Comparison of ENCODE assay signal across 27 mouse cellular contexts in the genomic region with DNA sequence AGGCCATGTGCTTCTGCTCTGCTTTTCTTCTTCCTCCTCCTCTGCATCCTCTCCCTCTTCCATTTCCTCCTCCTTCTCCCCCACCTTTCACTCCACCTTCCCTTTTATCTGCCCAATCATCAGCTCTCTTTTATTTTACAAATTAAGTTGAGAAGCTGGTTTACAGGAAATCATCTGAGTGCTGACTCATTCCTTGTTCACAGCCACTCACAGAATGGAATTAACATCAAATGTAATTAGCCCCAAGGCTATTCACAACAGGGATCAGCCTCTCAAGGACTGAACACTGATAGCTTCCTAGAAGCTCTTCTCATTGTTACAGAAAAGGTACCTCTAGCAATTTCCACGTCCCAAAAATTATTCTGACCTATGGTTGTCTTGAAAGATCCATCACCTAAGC. TPM values are rescaled to one million over a fixed set of nuclear protein-coding genes. Genes with fewer than 3 reads are reported as not detected.
DNase-seq lines count a peak whose midpoint lies in the region; ATAC-seq and TF ChIP-seq lines count a peak whose summit lies in the region.
"Had no signal": no experiment of that assay in that cellular context is flagged by ENCODE, and none has a peak within 500 bp of the region (broad histone marks: within the 10 kb centered on the region; RNA-seq: fewer than 3 reads in every experiment).

No protein-coding gene starts in this region.

- H3K27me3 ChIP-seq in ES-Bruce4 (ENCODE audit: control insufficient read depth, insufficient read depth, low read length, poor library complexity, severe bottlenecking) = no peaks in the 10 kb centered on the region
- no peaks in the 10 kb centered on the region for H3K27me3 ChIP-seq in neural tube, embryonic 15.5 days (replicated peaks)
- H3K27me3 ChIP-seq: embryonic facial prominence, embryonic 12.5 days; forebrain, embryonic 13.5 days; forebrain, embryonic 15.5 days; Patski had no signal

- peaks cover 49% of the 10 kb centered on the region for H3K9me3 ChIP-seq in ES-Bruce4 (replicated peaks; ENCODE audit: control insufficient read depth, insufficient read depth, low read length, poor library complexity, severe bottlenecking)
- H3K9me3 ChIP-seq in neural tube, embryonic 15.5 days (replicated peaks) = peaks cover 55% of the 10 kb centered on the region

- H3K4me2 ChIP-seq in neural tube, embryonic 15.5 days = no peak overlapping the region
- H3K4me2 ChIP-seq: embryonic facial prominence, embryonic 12.5 days; forebrain, embryonic 13.5 days; forebrain, embryonic 15.5 days had no signal

- peaks cover 12% of the 10 kb centered on the region for H3K36me3 ChIP-seq in ES-Bruce4 (ENCODE audit: control insufficient read depth, insufficient read depth, low read length, poor library complexity, severe bottlenecking)
- peaks cover 63% of the 10 kb centered on the region for H3K36me3 ChIP-seq in neural tube, embryonic 15.5 days
- H3K36me3 ChIP-seq: G1E had no signal

- TF ChIP-seq POLR2A in ES-Bruce4 (IDR thresholded peaks at IDR 0.05; ENCODE audit: insufficient read depth, low read length) = no peak

- WGBS in neural tube, embryonic 15.5 days = 88% methylated on average over 1 of the region's 1 CpGs

- H3K4me1 ChIP-seq in ES-Bruce4 (ENCODE audit: control insufficient read depth, insufficient read depth, low read length) = no peaks in the 10 kb centered on the region
- no peaks in the 10 kb centered on the region for H3K4me1 ChIP-seq in neural tube, embryonic 15.5 days
- H3K4me1 ChIP-seq: embryonic facial prominence, embryonic 10.5 days; embryonic facial prominence, embryonic 12.5 days; forebrain, embryonic 13.5 days; forebrain, embryonic 15.5 days had no signal

- H3K4me3 ChIP-seq in ES-Bruce4 (ENCODE audit: low read depth, low read length) = no peak overlapping the region
- H3K4me3 ChIP-seq in neural tube, embryonic 15.5 days (replicated peaks) = no peak overlapping the region
- H3K4me3 ChIP-seq: embryonic facial prominence, embryonic 10.5 days; embryonic facial prominence, embryonic 12.5 days; forebrain, embryonic 13.5 days; forebrain, embryonic 15.5 days had no signal

- no peak for TF ChIP-seq EP300 in ES-Bruce4 (IDR thresholded peaks at IDR 0.05; ENCODE audit: insufficient read depth, low read depth, low read length)

- peak overlapping the region; percentile 81 for H3K27ac ChIP-seq in ES-Bruce4 (ENCODE audit: insufficient read depth, low read length)
- no peak overlapping the region for H3K27ac ChIP-seq in neural tube, embryonic 15.5 days (replicated peaks)
- H3K27ac ChIP-seq: embryonic facial prominence, embryonic 10.5 days; embryonic facial prominence, embryonic 12.5 days; forebrain, embryonic 13.5 days; forebrain, embryonic 15.5 days had no signal

- no peak for TF ChIP-seq CTCF in ES-Bruce4 (IDR thresholded peaks at IDR 0.05; ENCODE audit: low read depth, low read length)

- DNase-seq in ES-CJ7 (ENCODE audit: low read depth, low spot score) (peak; percentile 80), R1 (ENCODE audit: low read depth, low spot score) (peak; percentile 92), ZHBTc4 (ENCODE audit: low read depth, low spot score) (peak; percentile 81)
- no peak for DNase-seq in left cerebral cortex, adult 9 months (ENCODE audit: low spot score in 2 of 2)
- DNase-seq in c-Kit-positive CD71-positive TER-119-positive erythroid progenitor cells, embryonic 14.5 days (ENCODE audit: low spot score) = no peak
- DNase-seq: adrenal gland, adult 2 months; adrenal gland, postnatal 10 days; adrenal gland, postnatal 25 days; cerebellum, adult 11-12 months; cerebellum, adult 2 months; cerebellum, adult 9-10 months; cerebellum, postnatal 10 days; cerebellum, postnatal 25 days; forebrain, postnatal 0 days had no signal

- no peak for ATAC-seq in neural tube, embryonic 15.5 days (ENCODE audit: low FRiP score)
- ATAC-seq: forebrain, embryonic 13.5 days; forebrain, embryonic 15.5 days; forebrain, postnatal 0 days; Patski had no signal

- H3K9ac ChIP-seq in ES-Bruce4 (ENCODE audit: low read depth, poor library complexity, severe bottlenecking) = no peak overlapping the region
- no peak overlapping the region for H3K9ac ChIP-seq in neural tube, embryonic 15.5 days (replicated peaks)
- H3K9ac ChIP-seq: embryonic facial prominence, embryonic 12.5 days; forebrain, embryonic 13.5 days; forebrain, embryonic 15.5 days; forebrain, postnatal 0 days had no signal

RNA-seq across cellular contexts. Expression of a gene that starts 9.9 kb away (rescaled TPM):
- polyA plus RNA-seq in ES-Bruce4 (2011; ENCODE audit: insufficient read depth, insufficient read length, low read depth, missing spikeins) = 2.1 and 2.3 TPM in 2 replicates
- polyA plus RNA-seq in neural tube, embryonic 15.5 days (2015; fragmentation: Nextera tagmentation; extraction: Ambion mirVana) = 9.3 and 10.8 TPM in 2 replicates
- polyA plus RNA-seq: C2C12, G1E had no signal

RNA-seq across cellular contexts. Expression of a gene that starts 18.6 kb away (rescaled TPM):
- 16.5 and 16.8 TPM in 2 replicates for polyA plus RNA-seq in ES-Bruce4 (2011; ENCODE audit: insufficient read depth, insufficient read length, low read depth, missing spikeins)
- 34.9 and 38.5 TPM in 2 replicates for polyA plus RNA-seq in neural tube, embryonic 15.5 days (2015; fragmentation: Nextera tagmentation; extraction: Ambion mirVana)
- polyA plus RNA-seq: G1E had no signal

RNA-seq across cellular contexts. Expression of a gene that starts 34.1 kb away (rescaled TPM):
- 0.52 and 1.0 TPM in 2 replicates for polyA plus RNA-seq in ES-Bruce4 (2011; ENCODE audit: insufficient read depth, insufficient read length, low read depth, missing spikeins)
- 5.2 and 5.9 TPM in 2 replicates for polyA plus RNA-seq in neural tube, embryonic 15.5 days (2015; fragmentation: Nextera tagmentation; extraction: Ambion mirVana)
- polyA plus RNA-seq: G1E had no signal

RNA-seq across cellular contexts. Expression of a gene that starts 46.2 kb away (rescaled TPM):
- not detected in 2 replicates for polyA plus RNA-seq in ES-Bruce4 (2011; ENCODE audit: insufficient read depth, insufficient read length, low read depth, missing spikeins)
- polyA plus RNA-seq in neural tube, embryonic 15.5 days (2015; fragmentation: Nextera tagmentation; extraction: Ambion mirVana) = not detected in 2 replicates
- polyA plus RNA-seq: adrenal gland, adult 2 months; brain, embryonic 14.5 days; C2C12; cerebellum, adult 2 months; cortical plate, adult 2 months; embryonic facial prominence, embryonic 10.5 days; embryonic facial prominence, embryonic 12.5 days; embryonic facial prominence, embryonic 14.5 days; forebrain, embryonic 11.5 days; forebrain, embryonic 13.5 days; forebrain, embryonic 15.5 days; forebrain, postnatal 0 days; G1E; Patski had no signal

RNA-seq across cellular contexts. Expression of a gene that starts 46.9 kb away (rescaled TPM):
- polyA plus RNA-seq in ES-Bruce4 (2011; ENCODE audit: insufficient read depth, insufficient read length, low read depth, missing spikeins) = 0.25 TPM in 1 of 2 replicates, not detected in the other
- 0.04 and 0.11 TPM in 2 replicates for polyA plus RNA-seq in neural tube, embryonic 15.5 days (2015; fragmentation: Nextera tagmentation; extraction: Ambion mirVana)
- polyA plus RNA-seq: adrenal gland, adult 2 months; C2C12; cerebellum, adult 2 months; cortical plate, adult 2 months; embryonic facial prominence, embryonic 10.5 days; embryonic facial prominence, embryonic 12.5 days; forebrain, embryonic 11.5 days; forebrain, embryonic 13.5 days; forebrain, embryonic 15.5 days; forebrain, postnatal 0 days; Patski had no signal

Comparison
In these comparisons a context has a peak if more than half of its experiments do, and no peak if none do; other contexts are left out.
1. DNase-seq: peak in ES-CJ7 (single experiment), R1 (single experiment) and ZHBTc4 (single experiment); none in left cerebral cortex, adult 9 months (0 of 2) and c-Kit-positive CD71-positive TER-119-positive erythroid progenitor cells, embryonic 14.5 days (single experiment).